Mouse (Mus musculus): ENCODE measurements around the gene Map4. TPM values are rescaled to one million over a fixed set of nuclear protein-coding genes. Genes with fewer than 3 reads are reported as not detected.

The Map4 gene
- polyA plus RNA-seq, 1 experiment = 295 TPM

DNA sequence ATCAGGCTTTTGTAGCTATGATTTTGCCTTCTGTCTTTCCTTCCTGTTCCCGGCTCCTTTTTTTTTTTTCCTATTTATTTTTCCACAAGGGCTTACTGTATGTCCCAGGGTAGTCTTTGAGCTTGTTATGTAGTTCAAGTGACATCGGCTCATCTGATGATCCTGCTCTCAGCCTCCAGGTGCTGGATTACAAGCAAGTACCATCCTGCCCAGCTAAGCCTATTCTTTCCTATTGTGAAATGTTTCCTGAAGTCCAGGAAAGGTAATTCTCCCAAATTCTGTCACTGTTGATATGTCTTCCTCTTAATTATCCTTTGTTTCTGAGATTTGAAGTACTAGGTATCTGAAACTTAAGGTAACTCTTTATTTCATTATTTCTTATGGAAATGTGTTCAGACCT is 13.5 kb downstream of the Map4 start:
- Histone ChIP-seq H3K27ac (ENCODE audit: control insufficient read depth, insufficient read depth, low read depth, low read length) (no peak overlapping the region), H3K36me3 (ENCODE audit: control insufficient read depth, insufficient read depth, low read length) (no peaks in the 10 kb centered on the region), H3K4me3 (ENCODE audit: control insufficient read depth, low read depth, low read length) (no peak overlapping the region), H3K27me3 (ENCODE audit: control insufficient read depth, insufficient read depth, low read length) (no peaks in the 10 kb centered on the region), H3K4me1 (ENCODE audit: control insufficient read depth, insufficient read depth, low read length) (no peaks in the 10 kb centered on the region)
- no peak for TF ChIP-seq CTCF (IDR thresholded peaks at IDR 0.05; ENCODE audit: control insufficient read depth, insufficient read depth, insufficient replicate concordance, low read depth, low read length)
- no peak for TF ChIP-seq POLR2A (IDR thresholded peaks at IDR 0.05; ENCODE audit: control insufficient read depth, low read depth, low read length)

DNA sequence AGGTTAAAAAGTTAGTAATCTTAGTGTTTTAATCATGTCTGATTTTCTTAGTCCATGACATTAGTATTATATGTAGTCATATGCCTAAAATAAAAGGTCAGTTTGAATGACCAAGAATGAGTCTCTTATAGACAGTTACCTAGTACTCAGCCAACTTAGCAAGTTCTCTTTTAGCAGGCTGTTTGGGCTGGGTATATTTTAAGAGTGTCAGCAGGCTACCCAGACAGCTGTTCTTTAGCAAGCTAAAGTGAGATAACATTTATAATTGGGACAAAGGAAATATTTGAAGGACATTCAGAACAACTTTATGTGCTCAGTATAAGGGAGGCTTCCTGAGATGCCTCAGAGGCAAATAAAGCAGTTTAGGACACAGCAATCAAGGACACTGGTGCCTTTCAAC is 17.3 kb downstream of the Map4 start:
- no peak overlapping the region for H3K27ac ChIP-seq (ENCODE audit: control insufficient read depth, insufficient read depth, low read depth, low read length)
- H3K4me3 ChIP-seq (ENCODE audit: control insufficient read depth, low read depth, low read length) = no peak overlapping the region
- no peaks in the 10 kb centered on the region for H3K27me3 ChIP-seq (ENCODE audit: control insufficient read depth, insufficient read depth, low read length)
- TF ChIP-seq POLR2A (IDR thresholded peaks at IDR 0.05; ENCODE audit: control insufficient read depth, low read depth, low read length) (no peak), CTCF (IDR thresholded peaks at IDR 0.05; ENCODE audit: control insufficient read depth, insufficient read depth, insufficient replicate concordance, low read depth, low read length) (no peak)
- H3K36me3 ChIP-seq (ENCODE audit: control insufficient read depth, insufficient read depth, low read length) = no peaks in the 10 kb centered on the region
- peaks cover 2% of the 10 kb centered on the region; the same call in 1 of the 2 replicates for H3K4me1 ChIP-seq (ENCODE audit: control insufficient read depth, insufficient read depth, low read length)

DNA sequence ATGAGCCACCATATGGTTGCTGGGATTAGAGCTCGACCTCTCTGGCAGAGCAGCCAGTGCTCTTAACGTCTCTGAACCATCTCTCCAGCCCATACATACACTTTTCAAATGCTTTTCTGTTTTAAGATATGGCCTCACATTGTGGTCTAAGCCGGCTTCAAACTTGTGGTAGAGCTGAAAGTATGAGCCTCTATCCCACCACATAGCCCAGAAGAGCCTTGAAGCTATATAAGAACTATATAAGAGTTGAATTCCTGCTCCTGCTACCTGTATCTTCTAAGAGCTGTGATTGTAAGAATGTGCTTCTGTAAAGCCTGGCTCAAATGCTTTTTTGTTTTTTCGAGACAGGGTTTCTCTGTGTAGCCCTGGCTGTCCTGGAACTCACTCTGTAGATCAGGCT is 18.5 kb downstream of the Map4 start:
- TF ChIP-seq CTCF (IDR thresholded peaks at IDR 0.05; ENCODE audit: control insufficient read depth, insufficient read depth, insufficient replicate concordance, low read depth, low read length) = no peak
- TF ChIP-seq POLR2A (IDR thresholded peaks at IDR 0.05; ENCODE audit: control insufficient read depth, low read depth, low read length) = no peak
- Histone ChIP-seq H3K27ac (ENCODE audit: control insufficient read depth, insufficient read depth, low read depth, low read length) (no peak overlapping the region), H3K4me1 (ENCODE audit: control insufficient read depth, insufficient read depth, low read length) (peaks cover 2% of the 10 kb centered on the region; the same call in 1 of the 2 replicates), H3K4me3 (ENCODE audit: control insufficient read depth, low read depth, low read length) (no peak overlapping the region), H3K36me3 (ENCODE audit: control insufficient read depth, insufficient read depth, low read length) (no peaks in the 10 kb centered on the region), H3K27me3 (ENCODE audit: control insufficient read depth, insufficient read depth, low read length) (no peaks in the 10 kb centered on the region)

DNA sequence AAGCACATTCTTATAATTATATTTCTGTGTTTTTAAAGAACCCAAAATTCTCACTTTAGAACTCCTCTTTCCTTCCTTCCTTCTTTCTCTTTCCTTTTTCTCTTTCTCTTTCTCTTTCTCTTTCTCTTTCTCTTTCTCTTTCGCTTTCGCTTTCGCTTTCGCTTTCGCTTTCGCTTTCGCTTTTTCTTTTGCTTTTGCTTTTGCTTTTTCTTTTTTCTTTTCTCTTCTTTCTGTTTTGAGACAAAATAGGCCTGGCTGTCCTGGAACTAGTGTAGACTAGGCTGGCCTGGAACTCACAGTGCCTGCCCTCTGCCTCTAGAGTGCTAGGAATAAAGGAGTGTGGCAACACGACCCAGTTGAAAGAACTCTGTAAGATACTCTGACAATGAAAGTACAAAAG is 22.3 kb downstream of the Map4 start:
- Histone ChIP-seq H3K4me1 (ENCODE audit: control insufficient read depth, insufficient read depth, low read length) (peaks cover 2% of the 10 kb centered on the region; the same call in 1 of the 2 replicates), H3K27me3 (ENCODE audit: control insufficient read depth, insufficient read depth, low read length) (no peaks in the 10 kb centered on the region), H3K36me3 (ENCODE audit: control insufficient read depth, insufficient read depth, low read length) (no peaks in the 10 kb centered on the region), H3K27ac (ENCODE audit: control insufficient read depth, insufficient read depth, low read depth, low read length) (no peak overlapping the region), H3K4me3 (ENCODE audit: control insufficient read depth, low read depth, low read length) (no peak overlapping the region)
- no peak for TF ChIP-seq POLR2A (IDR thresholded peaks at IDR 0.05; ENCODE audit: control insufficient read depth, low read depth, low read length)
- TF ChIP-seq CTCF (IDR thresholded peaks at IDR 0.05; ENCODE audit: control insufficient read depth, insufficient read depth, insufficient replicate concordance, low read depth, low read length) = no peak

DNA sequence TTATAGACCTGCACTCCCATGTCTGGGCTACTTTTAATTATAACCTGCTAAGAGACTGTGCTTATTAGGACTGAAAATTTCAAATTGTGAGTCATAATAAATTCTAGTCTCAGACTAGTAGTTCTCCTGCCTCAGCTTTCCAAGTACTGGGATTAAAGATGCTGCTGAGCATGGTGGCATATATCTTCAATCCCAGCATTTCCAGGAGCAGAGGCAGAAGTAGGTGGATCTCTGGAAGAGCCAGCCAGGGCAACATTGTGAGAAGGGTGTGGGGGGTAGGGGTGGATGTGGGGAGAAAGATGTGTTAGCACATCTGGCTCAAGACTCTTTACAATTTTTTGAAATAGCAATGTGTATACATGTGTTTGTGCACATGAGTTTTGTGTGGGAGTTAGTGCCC is 23.4 kb downstream of the Map4 start:
- Histone ChIP-seq H3K27ac (ENCODE audit: control insufficient read depth, insufficient read depth, low read depth, low read length) (no peak overlapping the region), H3K27me3 (ENCODE audit: control insufficient read depth, insufficient read depth, low read length) (no peaks in the 10 kb centered on the region), H3K4me3 (ENCODE audit: control insufficient read depth, low read depth, low read length) (no peak overlapping the region), H3K4me1 (ENCODE audit: control insufficient read depth, insufficient read depth, low read length) (peaks cover 2% of the 10 kb centered on the region; the same call in 1 of the 2 replicates), H3K36me3 (ENCODE audit: control insufficient read depth, insufficient read depth, low read length) (no peaks in the 10 kb centered on the region)
- no peak for TF ChIP-seq CTCF (IDR thresholded peaks at IDR 0.05; ENCODE audit: control insufficient read depth, insufficient read depth, insufficient replicate concordance, low read depth, low read length)
- TF ChIP-seq POLR2A (IDR thresholded peaks at IDR 0.05; ENCODE audit: control insufficient read depth, low read depth, low read length) = no peak

DNA sequence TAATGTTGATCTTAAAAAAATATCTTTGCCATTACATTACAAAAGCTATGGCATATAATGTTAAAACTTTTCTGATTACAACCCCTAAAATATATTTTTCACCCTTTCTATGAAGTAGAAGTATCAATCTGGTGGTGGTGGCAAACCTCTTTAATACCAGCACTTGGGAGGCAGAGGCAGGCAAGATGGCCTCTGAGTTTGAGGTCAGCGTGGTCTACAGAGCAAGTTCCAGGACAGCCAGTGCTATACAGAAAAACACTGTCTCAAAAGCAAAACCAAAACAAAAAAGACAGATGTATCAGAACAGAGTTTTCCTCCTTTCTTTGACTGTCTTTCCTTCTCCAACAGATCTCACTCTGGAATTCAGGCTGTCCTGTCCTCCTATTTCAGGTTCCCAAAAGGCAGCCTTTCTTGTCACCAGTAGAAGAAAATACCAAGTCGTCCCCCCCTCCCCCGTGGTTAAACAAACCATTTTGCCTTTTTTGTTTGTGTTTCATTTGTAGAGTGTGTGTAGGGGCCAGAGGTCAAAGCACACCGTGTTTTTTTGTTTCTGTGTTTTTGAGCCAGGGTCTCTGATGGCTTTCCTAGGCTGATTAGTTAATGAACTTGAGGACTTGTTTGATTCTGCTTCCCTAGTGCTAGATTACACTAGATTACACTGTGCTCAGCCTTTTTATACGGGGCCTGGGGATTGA is 28.3 kb downstream of the Map4 start:
- TF ChIP-seq CTCF (IDR thresholded peaks at IDR 0.05; ENCODE audit: control insufficient read depth, insufficient read depth, insufficient replicate concordance, low read depth, low read length) (no peak), POLR2A (IDR thresholded peaks at IDR 0.05; ENCODE audit: control insufficient read depth, low read depth, low read length) (no peak)
- Histone ChIP-seq H3K27me3 (ENCODE audit: control insufficient read depth, insufficient read depth, low read length) (no peaks in the 10 kb centered on the region), H3K27ac (ENCODE audit: control insufficient read depth, insufficient read depth, low read depth, low read length) (no peak overlapping the region; the same call in 1 of the 2 replicates), H3K4me1 (ENCODE audit: control insufficient read depth, insufficient read depth, low read length) (no peaks in the 10 kb centered on the region), H3K4me3 (ENCODE audit: control insufficient read depth, low read depth, low read length) (no peak overlapping the region), H3K36me3 (ENCODE audit: control insufficient read depth, insufficient read depth, low read length) (no peaks in the 10 kb centered on the region)

DNA sequence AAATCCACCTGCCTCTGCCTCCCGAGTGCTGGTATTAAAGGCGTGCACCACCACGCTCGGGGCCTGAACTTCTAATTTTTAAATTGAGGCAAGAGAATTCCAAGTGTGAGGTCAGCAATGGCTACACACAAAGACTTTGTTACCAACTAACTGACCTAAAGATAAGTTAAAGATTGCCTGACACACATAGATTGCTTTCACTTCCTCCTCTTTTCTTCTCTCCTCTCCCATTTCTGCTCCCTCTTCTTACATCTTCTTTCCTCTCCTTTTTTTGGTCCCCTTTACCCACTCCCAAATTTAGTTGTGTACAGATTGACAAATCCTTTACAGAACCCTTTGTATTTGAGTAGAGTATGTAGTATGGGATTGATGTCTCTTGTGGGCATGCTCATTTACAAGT is 29.3 kb downstream of the Map4 start:
- H3K4me3 ChIP-seq (ENCODE audit: control insufficient read depth, low read depth, low read length) = no peak overlapping the region
- no peaks in the 10 kb centered on the region for H3K4me1 ChIP-seq (ENCODE audit: control insufficient read depth, insufficient read depth, low read length)
- TF ChIP-seq POLR2A (IDR thresholded peaks at IDR 0.05; ENCODE audit: control insufficient read depth, low read depth, low read length) = no peak
- TF ChIP-seq CTCF (IDR thresholded peaks at IDR 0.05; ENCODE audit: control insufficient read depth, insufficient read depth, insufficient replicate concordance, low read depth, low read length) = no peak
- H3K36me3 ChIP-seq (ENCODE audit: control insufficient read depth, insufficient read depth, low read length) = no peaks in the 10 kb centered on the region
- H3K27ac ChIP-seq (ENCODE audit: control insufficient read depth, insufficient read depth, low read depth, low read length) = no peak overlapping the region
- no peaks in the 10 kb centered on the region for H3K27me3 ChIP-seq (ENCODE audit: control insufficient read depth, insufficient read depth, low read length)

All from testis, adult 2 months (tissue).